Mouse (Mus musculus): ENCODE results near the gene Gid8.

Gid8 gene

DNA sequence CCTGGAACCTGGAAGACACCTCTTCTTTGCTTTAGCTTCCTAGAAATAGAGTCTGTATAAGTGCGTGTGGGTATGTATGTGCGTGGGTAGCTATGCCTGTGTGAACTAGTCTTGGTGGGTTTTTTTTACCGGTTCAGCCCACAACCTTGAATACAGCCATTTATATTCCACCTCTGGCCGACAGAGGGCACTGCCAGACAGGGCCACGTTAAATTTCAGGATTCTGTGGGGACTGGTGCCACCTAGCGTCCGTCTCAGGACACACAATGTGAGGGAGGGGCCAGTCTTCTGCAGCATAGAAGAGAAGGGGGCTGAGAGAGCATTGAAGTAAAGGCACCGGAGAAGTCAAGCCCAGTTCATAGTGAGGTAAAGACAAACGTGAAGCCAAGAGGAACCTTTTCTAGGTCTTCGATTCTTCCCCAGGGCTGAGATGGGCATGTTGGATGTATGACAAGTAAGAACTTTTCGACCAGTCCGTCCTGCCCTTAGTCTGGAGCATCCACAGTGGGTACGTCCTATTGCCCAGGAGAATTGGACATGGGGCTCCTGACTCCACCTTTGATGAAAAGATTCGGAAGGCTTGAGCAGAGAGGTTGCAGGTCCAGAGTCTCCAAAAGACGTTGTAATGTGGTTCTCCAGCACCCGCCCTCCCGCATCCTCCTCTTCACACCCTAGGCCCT is 35.5 kb downstream of the Gid8 start:
- peak; percentile 81 to 94 for DNase-seq (ENCODE audit: inconsistent age in 2 of 2, low spot score in 1 of 2)

DNA sequence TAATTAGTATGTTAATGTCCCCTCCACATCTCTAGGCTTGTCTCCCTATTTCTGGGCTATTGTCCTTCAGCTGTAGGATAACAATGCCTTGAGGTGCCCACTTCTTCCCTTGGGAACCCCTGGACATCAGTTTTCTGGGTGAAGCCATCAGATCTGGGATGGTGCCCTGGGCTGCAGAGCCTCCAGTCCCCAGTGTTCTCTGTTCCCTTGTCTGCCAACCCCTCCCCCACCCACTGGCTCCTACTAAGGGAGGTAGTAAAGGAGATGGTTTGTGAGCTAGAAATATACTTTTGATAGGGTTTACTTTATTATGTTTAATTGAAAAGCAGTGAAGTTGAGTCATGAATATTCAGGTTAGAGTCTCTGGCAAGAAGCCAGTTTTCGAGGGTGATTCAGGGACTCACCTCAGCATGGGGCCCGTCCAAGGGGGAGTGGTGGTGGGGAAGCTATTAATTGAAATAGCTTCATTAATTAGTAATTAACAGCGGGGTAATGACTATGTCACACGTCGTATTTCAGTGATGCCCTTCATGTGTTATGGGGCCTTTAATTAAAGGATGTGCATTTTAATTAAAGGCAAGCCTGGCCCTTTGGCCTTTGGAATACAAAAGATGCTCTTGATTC is 36.8 kb downstream of the Gid8 start:
- no peak for DNase-seq (ENCODE audit: inconsistent age in 2 of 2, low spot score in 1 of 2)

DNA sequence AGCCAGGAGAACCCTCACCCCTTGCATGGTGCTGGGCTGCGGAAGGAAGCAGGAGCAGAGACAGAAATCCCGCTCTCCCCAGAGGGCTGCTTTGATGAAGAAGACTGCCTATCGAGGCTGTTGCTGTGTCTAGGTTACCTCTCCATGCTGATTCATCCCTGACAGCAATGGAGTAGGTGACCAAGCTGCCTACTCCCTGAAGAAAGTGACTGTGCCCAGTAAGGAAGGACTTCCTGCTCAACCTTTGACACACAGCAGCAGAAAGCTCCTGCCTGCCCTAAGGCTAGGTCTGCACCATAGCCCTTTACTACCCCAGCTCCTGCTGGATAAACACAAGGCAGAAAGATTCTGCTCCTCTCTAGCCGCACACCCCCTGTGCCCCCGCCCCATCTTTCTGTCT is 39.0 kb downstream of the Gid8 start:
- DNase-seq (ENCODE audit: inconsistent age in 2 of 2, low spot score in 1 of 2), result no peak

DNA sequence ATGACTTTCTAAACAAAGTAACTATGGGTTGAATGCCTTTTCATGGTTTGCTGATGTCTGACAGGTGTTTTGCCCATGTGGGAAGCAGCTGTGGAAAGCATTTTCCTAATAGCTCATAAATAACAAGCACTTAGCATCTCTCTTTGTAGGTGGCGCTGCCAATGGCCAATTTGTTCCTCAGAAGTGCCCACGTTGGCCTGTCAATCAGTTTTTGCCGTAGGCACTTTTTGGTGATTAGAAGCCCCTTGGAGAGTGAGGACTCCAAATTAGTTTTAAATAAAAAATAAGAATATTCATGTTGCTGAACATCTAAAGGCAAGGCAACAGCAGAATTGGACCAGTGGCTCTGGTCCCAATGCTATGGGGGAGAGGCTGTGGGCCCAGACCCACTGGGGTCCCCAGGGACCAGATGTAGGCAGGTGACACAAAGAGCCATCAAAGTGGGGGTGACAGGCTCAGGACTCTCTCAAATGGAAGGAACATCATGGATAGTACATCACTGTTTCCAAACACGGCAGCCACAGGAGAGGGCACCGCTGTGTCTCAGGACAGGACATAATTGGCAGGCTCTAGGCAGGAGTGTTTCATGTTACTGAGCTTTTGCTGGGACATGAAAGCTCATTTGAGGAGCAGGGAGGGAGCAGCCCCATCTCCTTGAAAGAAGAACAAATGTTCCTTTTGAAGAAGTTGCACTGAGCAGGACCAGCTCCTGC is 45.2 kb downstream of the Gid8 start:
- DNase-seq (ENCODE audit: inconsistent age in 2 of 2, low spot score in 1 of 2), result no peak

DNA sequence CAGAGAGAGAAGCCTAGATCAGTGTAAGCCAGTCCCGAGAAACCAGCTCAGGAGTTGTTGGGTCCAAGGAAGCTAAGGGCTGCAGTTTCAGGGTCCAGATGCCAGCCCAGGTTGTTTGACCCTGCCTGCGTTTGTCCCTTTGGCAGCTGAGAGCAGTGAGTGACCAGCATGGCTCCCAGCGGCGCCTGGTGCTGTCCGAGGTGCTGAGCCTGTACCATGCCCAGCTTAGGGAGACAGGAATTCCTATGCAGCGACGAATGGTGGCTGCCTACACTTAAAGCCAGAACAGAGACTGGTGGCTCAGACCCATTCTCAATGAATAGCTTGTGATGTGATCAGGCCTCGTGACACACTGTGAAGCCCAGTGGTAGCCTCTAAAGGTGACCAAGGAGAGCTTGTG is 46.0 kb downstream of the Gid8 start:
- DNase-seq (ENCODE audit: inconsistent age in 2 of 2, low spot score in 1 of 2), result peak; percentile 41 to 72

DNA sequence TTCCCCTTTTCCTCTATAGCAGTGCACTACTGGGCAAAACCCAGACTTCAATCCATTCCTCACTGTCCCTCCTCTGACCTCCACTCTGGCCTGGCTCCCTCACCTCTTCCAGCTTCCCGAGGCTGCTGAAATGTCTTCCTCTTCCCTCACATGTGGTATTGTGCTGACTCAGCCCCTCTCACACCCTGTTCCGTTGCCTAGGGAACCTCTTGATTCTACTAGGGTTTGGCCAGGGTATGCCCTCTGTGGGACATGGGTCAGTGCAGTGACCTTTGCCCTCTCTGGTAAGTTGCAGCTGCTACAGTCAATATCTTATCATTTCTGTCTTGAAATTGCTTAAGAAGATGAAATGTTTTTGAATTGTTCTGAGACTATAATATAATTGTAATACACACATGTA is 46.9 kb downstream of the Gid8 start:
- DNase-seq (ENCODE audit: inconsistent age in 2 of 2, low spot score in 1 of 2), result no peak

DNA sequence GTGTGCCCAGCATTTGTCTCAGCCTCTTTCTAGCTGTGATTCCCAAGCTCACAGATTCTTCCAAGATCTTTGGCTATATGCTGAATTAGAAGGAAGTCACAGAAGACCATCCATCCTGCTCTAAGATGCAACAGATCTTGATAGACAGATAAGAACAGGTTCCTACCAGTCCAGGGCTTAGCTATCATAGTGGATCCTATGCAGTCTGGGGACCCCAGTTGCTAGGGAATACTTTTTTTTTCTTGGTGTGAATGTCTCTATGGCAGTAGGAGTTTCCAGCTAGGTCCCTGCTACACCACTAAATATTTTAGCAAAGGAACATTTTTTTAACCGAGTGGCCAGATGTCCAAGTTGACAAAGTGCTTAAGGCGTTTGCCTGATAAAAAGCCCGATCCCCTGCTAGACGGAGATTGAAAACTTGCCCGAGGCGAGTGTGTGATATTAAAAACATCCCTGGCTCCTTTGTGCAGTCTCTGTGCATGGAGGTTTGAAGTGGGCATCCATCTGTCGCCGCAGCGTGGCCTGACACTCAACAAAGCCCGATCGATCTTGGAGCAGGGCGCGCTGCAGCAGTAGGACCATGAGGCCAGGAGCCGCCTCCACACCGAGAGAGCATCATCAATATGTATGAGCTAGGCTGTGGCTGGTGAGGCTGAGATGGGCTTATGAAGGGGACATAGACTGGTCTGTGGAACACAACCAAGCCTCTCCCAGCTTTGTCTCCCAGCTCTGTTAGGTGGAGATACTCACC is 48.8 kb downstream of the Gid8 start:
- no peak for DNase-seq (ENCODE audit: inconsistent age in 2 of 2, low spot score in 1 of 2)

DNA sequence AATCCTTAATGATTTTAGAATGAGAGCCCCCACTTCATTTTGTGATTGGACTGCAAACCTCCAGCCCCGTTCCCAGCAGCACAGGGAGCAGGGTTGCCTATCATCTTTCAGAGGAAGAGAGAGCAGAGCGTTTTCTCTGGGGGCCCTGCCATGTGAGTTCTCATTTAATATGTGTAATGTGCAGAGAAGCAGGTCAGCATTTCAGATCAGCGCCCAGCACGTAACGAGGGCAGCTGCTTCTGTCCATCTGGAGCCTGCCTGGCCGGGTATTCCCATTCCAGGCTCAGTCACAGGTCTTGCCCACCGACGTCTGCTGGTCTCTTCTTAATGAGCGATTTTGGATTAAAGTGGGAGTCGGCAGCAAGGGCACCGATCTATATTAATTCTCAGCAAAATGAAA is 55.1 kb downstream of the Gid8 start:
- no peak for DNase-seq (ENCODE audit: inconsistent age in 2 of 2, low spot score in 1 of 2)

DNA sequence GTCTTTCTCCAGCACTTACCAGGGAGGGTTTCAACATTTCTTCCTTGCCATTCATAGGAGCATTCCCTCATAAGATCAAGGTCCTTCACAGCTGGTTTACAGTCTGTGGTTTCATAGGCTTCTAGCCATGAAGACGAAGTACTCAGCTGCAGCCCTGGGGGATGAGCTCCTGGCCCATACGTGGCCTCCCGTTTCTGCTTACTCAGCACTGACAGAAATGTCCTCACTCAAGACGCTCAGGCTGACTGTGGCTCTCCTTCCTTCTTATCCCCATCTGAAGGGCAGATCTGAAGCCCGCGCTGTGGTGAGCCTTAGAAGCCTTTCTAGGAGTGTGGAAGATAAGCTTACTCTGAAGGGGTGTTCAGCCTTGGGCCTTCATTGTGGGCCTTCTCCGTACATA is 55.8 kb downstream of the Gid8 start:
- DNase-seq (ENCODE audit: inconsistent age in 2 of 2, low spot score in 1 of 2), result no peak
